Mouse (Mus musculus) stomach, postnatal 0 days (tissue): Measurements from ENCODE around the gene Kirrel3.

Source experiments
- CTCF ChIP-seq: IDR thresholded peaks from 2 replicates; pipeline ENCODE4 v1.5.1; 2016; ENCODE audit warnings: antibody characterized with exemption, low read depth, mild to moderate bottlenecking, moderate library complexity
- EP300 ChIP-seq: optimal IDR thresholded peaks from 2 replicates; pipeline ENCODE3; 2016; ENCODE audit warnings: antibody characterized with exemption

- TF ChIP-seq CTCF (no peak), EP300 (no peak)
Measured at GRCm38 (mm10) chr9:35032457-35032856, 546.8 kb downstream of the Kirrel3 start.
